Mouse (Mus musculus) CH12.LX (cell line): Measurements from ENCODE around the gene Vps72. TPM values are rescaled to one million over a fixed set of nuclear protein-coding genes. Genes with fewer than 3 reads are reported as not detected.

Source experiments
- DNase-seq: peaks from one replicate; pipeline ENCODE4 v3.0.0-alpha.2; 2013; ENCODE audit errors: extremely low read depth
- H3K27ac ChIP-seq: 2 replicates; pipeline ENCODE4 v1.5.1; 2012; ENCODE audit warnings: low read depth, mild to moderate bottlenecking, control low read depth, moderate library complexity; ENCODE audit not compliant: insufficient read depth
- H3K27me3 ChIP-seq: replicated peaks from 2 replicates; pipeline ENCODE3; 2012; ENCODE audit warnings: inconsistent platforms
- H3K36me3 ChIP-seq, 2 experiments: replicated peaks in 1 of 2; 2 replicates each; pipeline versions ENCODE3 to v1.6.1; 2012; ENCODE audit warnings: inconsistent platforms in 1 of 2, low read length in 1 of 2, mild to moderate bottlenecking in 1 of 2, mixed read lengths in 1 of 2, moderate library complexity in 1 of 2; ENCODE audit not compliant: control insufficient read depth in 1 of 2, insufficient read depth in 1 of 2
- H3K4me1 ChIP-seq, 2 experiments: 2 replicates each; pipeline ENCODE4 v1.6.1; 2012; ENCODE audit warnings: inconsistent platforms in 1 of 2, moderate library complexity in 1 of 2; ENCODE audit not compliant: insufficient read depth in 2 of 2, control insufficient read depth in 1 of 2
- H3K4me2 ChIP-seq: 2 replicates; pipeline ENCODE4 v1.6.1; 2012; ENCODE audit warnings: low read depth, mild to moderate bottlenecking, control low read depth; ENCODE audit not compliant: poor library complexity, insufficient read depth, severe bottlenecking
- H3K4me3 ChIP-seq, 3 experiments: fragments of 150-350 bp in 1 of 3; sonication (generic) in 1 of 3; replicated peaks in 1 of 3; 2 replicates each; pipeline versions ENCODE3 to v1.5.1; 2011 to 2012; ENCODE audit warnings: low read depth in 2 of 3, low read length in 2 of 3, mild to moderate bottlenecking in 2 of 3, moderate library complexity in 2 of 3, control low read depth in 1 of 3, improper control_type of control experiment in 1 of 3, inconsistent platforms in 1 of 3, mixed read lengths in 1 of 3; ENCODE audit not compliant: poor library complexity in 1 of 3
- H3K79me2 ChIP-seq: replicated peaks from 2 replicates; pipeline ENCODE4 v1.6.1; 2012; ENCODE audit warnings: mild to moderate bottlenecking, moderate library complexity; ENCODE audit not compliant: control insufficient read depth, poor library complexity, insufficient read depth, severe bottlenecking; ENCODE audit errors: extremely low read depth
- H3K9ac ChIP-seq: 2 replicates; pipeline ENCODE4 v1.6.1; 2012; ENCODE audit warnings: low read depth, mild to moderate bottlenecking, control low read depth, moderate library complexity; ENCODE audit not compliant: insufficient read depth
- H3K9me3 ChIP-seq: replicated peaks from 2 replicates; pipeline ENCODE3; 2012; ENCODE audit warnings: low read length, inconsistent platforms, mixed read lengths
- CHD1 ChIP-seq: IDR thresholded peaks from 2 replicates; pipeline ENCODE4 v1.6.1; 2012; ENCODE audit warnings: low read depth, low read length, improper control_type of control experiment, inconsistent platforms
- E2F4 ChIP-seq: IDR thresholded peaks from 2 replicates; pipeline ENCODE4 v1.6.1; 2011; ENCODE audit warnings: low read depth, low read length, improper control_type of control experiment; ENCODE audit not compliant: insufficient replicate concordance
- ELF1 ChIP-seq: IDR thresholded peaks from 2 replicates; pipeline ENCODE4 v1.6.1; 2014; ENCODE audit warnings: low read depth, mild to moderate bottlenecking, inconsistent platforms, low read length, improper control_type of control experiment
- EP300 ChIP-seq: IDR thresholded peaks from 2 replicates; pipeline ENCODE4 v1.6.1; 2011; ENCODE audit warnings: low read length, improper control_type of control experiment
- ETS1 ChIP-seq: conservative IDR thresholded peaks from 2 replicates; pipeline ENCODE4 v1.6.1; 2012; ENCODE audit warnings: low read depth, mild to moderate bottlenecking, inconsistent platforms, low read length, improper control_type of control experiment, moderate library complexity
- GABPA ChIP-seq: IDR thresholded peaks from 2 replicates; pipeline ENCODE4 v1.6.1; 2012; ENCODE audit warnings: low read depth, low read length, improper control_type of control experiment, inconsistent platforms; ENCODE audit not compliant: insufficient replicate concordance
- IRF4 ChIP-seq: IDR thresholded peaks from 2 replicates; pipeline ENCODE4 v1.6.1; 2014; ENCODE audit warnings: low read depth, mild to moderate bottlenecking, inconsistent platforms, low read length, improper control_type of control experiment
- JUND ChIP-seq: conservative IDR thresholded peaks from 2 replicates; pipeline ENCODE4 v1.6.1; 2011; ENCODE audit warnings: low read depth, low read length, improper control_type of control experiment
- MAFK ChIP-seq: IDR thresholded peaks from 2 replicates; pipeline ENCODE4 v1.6.1; 2011; ENCODE audit warnings: low read length, improper control_type of control experiment; ENCODE audit not compliant: insufficient replicate concordance
- MAX ChIP-seq: IDR thresholded peaks from 2 replicates; pipeline ENCODE4 v1.6.1; 2011; ENCODE audit warnings: low read length, improper control_type of control experiment
- MEF2A ChIP-seq: IDR thresholded peaks from 2 replicates; pipeline ENCODE4 v1.6.1; 2014; ENCODE audit warnings: low read depth, mild to moderate bottlenecking, inconsistent platforms, low read length, improper control_type of control experiment, borderline replicate concordance
- MXI1 ChIP-seq: IDR thresholded peaks from 2 replicates; pipeline ENCODE4 v1.6.1; 2011; ENCODE audit warnings: mild to moderate bottlenecking, low read depth, low read length, improper control_type of control experiment
- MYC ChIP-seq: IDR thresholded peaks from 2 replicates; pipeline ENCODE4 v1.6.1; 2011; ENCODE audit warnings: low read depth, mild to moderate bottlenecking, improper control_type of control experiment, low read length
- POLR2A ChIP-seq: IDR thresholded peaks from 2 replicates; pipeline ENCODE4 v1.6.1; 2011; ENCODE audit warnings: low read depth, mild to moderate bottlenecking, improper control_type of control experiment, low read length
- POLR2AphosphoS2 ChIP-seq: IDR thresholded peaks from 2 replicates; pipeline ENCODE4 v1.6.1; 2011; ENCODE audit warnings: low read depth, low read length, improper control_type of control experiment
- RAD21 ChIP-seq: IDR thresholded peaks from 2 replicates; pipeline ENCODE4 v1.6.1; 2011; ENCODE audit warnings: low read depth, mild to moderate bottlenecking, low read length, improper control_type of control experiment, moderate library complexity
- RCOR1 ChIP-seq: conservative IDR thresholded peaks from 2 replicates; pipeline ENCODE4 v1.6.1; 2012; ENCODE audit warnings: low read depth, mild to moderate bottlenecking, inconsistent platforms, low read length, improper control_type of control experiment
- SIN3A ChIP-seq: IDR thresholded peaks from 2 replicates; pipeline ENCODE4 v1.6.1; 2012; ENCODE audit warnings: low read length, improper control_type of control experiment, inconsistent platforms
- UBTF ChIP-seq: IDR thresholded peaks from 2 replicates; pipeline ENCODE4 v1.6.1; 2012; ENCODE audit warnings: low read depth, mild to moderate bottlenecking, inconsistent platforms, low read length, improper control_type of control experiment, moderate library complexity
- USF2 ChIP-seq: conservative IDR thresholded peaks from 2 replicates; pipeline ENCODE4 v1.6.1; 2011; ENCODE audit warnings: low read depth, low read length, improper control_type of control experiment
- ZKSCAN1 ChIP-seq: IDR thresholded peaks from 2 replicates; pipeline ENCODE4 v1.6.1; 2012; ENCODE audit warnings: low read depth, inconsistent platforms, low read length, improper control_type of control experiment, borderline replicate concordance
- ZMIZ1 ChIP-seq: IDR thresholded peaks from 2 replicates; pipeline ENCODE4 v1.6.1; 2012; ENCODE audit warnings: low read depth, mild to moderate bottlenecking, inconsistent platforms, low read length, improper control_type of control experiment
- dilution Hi-C: fragments of 300-500 bp; cut with MboI; formaldehyde crosslinking; loops from 2 replicates; pipeline ENCODE4 v1.14.3; 2020; ENCODE audit warnings: low sequenced_read_pairs; ENCODE audit not compliant: extremely low pct_unique_long_range_greater_than_20kb, extremely low pct_ligation_motif_present
- in situ Hi-C: fragments of 300-500 bp; cut with MboI; formaldehyde crosslinking; loops from 3 replicates; pipeline ENCODE4 v1.14.3; 2019; ENCODE audit warnings: low sequenced_read_pairs, low pct_ligation_motif_present, low pct_unique_long_range_greater_than_20kb, mixed read lengths
- polyA plus RNA-seq: library from polyadenylated mRNA; unstranded; fragments of >175 nt; gene quantifications from 2 replicates; pipeline ENCODE4 v1.2.1, GENCODE M21; 2012; ENCODE audit warnings: low read depth; ENCODE audit not compliant: insufficient read length
- total RNA-seq, 2 experiments: library from RNA; depleted of rRNA; stranded (reverse); fragments of 300-350 nt in 1 of 2; fragments of >200 nt in 1 of 2; gene quantifications; 2 replicates each; pipeline ENCODE4 v1.2.3; 2012 to 2014

Gene Vps72
- total and polyA plus RNA-seq, 3 experiments, result 33.5 to 54.4 (median 34.1) TPM

DNA sequence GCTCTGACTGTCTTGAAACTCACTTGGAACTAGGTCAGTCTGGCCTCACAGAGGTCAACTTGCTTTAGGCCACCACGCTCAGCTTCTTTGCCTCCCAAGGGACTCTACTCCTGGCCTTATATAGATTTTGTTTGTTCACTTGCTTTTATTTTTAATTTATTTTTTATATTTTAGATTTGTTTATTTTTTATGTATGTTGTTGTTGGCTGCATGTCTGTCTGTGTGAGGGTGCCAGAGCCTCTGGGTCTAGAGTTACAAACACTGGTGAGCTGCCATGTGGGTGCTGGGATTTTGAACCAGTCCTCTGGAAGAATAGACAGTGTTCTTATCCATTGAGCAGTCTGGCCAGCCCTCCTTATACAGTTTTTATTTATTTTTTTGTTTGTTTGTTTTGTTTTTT, 1.9 kb downstream of the Vps72 start:
- Histone ChIP-seq H3K9me3 (no peaks in the 10 kb centered on the region), H3K79me2 (peaks cover 4% of the 10 kb centered on the region), H3K27me3 (no peaks in the 10 kb centered on the region), H3K36me3 (peaks cover 1 to 36% of the 10 kb centered on the region in 2 experiments), H3K27ac (no peak overlapping the region), H3K4me3 (no peak overlapping the region), H3K9ac (no peak overlapping the region), H3K4me2 (no peak overlapping the region), H3K4me1 (peaks cover 0 to 20% of the 10 kb centered on the region in 2 experiments; a peak in 2 of 4 replicates)
- no peak for DNase-seq
- TF ChIP-seq MEF2A (no peak), RCOR1 (no peak), ELF1 (no peak), MAFK (no peak), POLR2AphosphoS2 (no peak), ZKSCAN1 (no peak), POLR2A (no peak), E2F4 (no peak), GABPA (no peak), MYC (no peak), EP300 (no peak), UBTF (no peak), RAD21 (no peak), USF2 (no peak), CHD1 (no peak), SIN3A (no peak)
- in situ Hi-C loops, result no loop called here
- dilution Hi-C loops, result no loop called here

GRCm38 (mm10) chr3:95117751-95118150, 6.9 kb downstream of the Vps72 start:
- H3K4me1 ChIP-seq, result peaks cover 0 to 5% of the 10 kb centered on the region in 2 experiments; a peak in 1 of 4 replicates
- no peak overlapping the region for H3K27ac ChIP-seq
- dilution Hi-C loops, result no loop called here
- H3K27me3 ChIP-seq, result no peaks in the 10 kb centered on the region
- in situ Hi-C loops, result no loop called here
- TF ChIP-seq CHD1 (no peak), IRF4 (no peak), JUND (no peak), MAX (no peak), MAFK (no peak), UBTF (no peak), USF2 (no peak), EP300 (no peak), ETS1 (no peak), MYC (no peak), ELF1 (no peak), ZMIZ1 (no peak), RCOR1 (no peak), MXI1 (no peak)
- TF ChIP-seq, all 38 proteins: peak for 0
- DNase-seq, result no peak
- no peaks in the 10 kb centered on the region for H3K9me3 ChIP-seq
- no peak overlapping the region for H3K4me3 ChIP-seq
- H3K9ac ChIP-seq, result no peak overlapping the region
- H3K79me2 ChIP-seq, result no peaks in the 10 kb centered on the region
- peaks cover 43 to 82% of the 10 kb centered on the region in 2 experiments for H3K36me3 ChIP-seq
- H3K4me2 ChIP-seq, result no peak overlapping the region
